Mouse (Mus musculus) heart, postnatal 36 days (tissue): ENCODE measurements around the gene Pxt1. TPM values are rescaled to one million over a fixed set of nuclear protein-coding genes. Genes with fewer than 3 reads are reported as not detected.

ENCODE experiments used
- DNase-seq, 2 experiments: peaks; one replicate each; pipeline ENCODE4 v3.0.0; 2021 to 2022
- intact Hi-C: fragments of 180-260 bp; cut with DNase I; formaldehyde crosslinking; loops from one replicate; pipeline ENCODE4 v1.15.1; 2025
- total RNA-seq, 2 experiments: library from RNA; stranded (reverse); gene quantifications; 2 replicates each; pipeline ENCODE4 v1.2.3; 2021

Gene Pxt1
- total RNA-seq, 2 experiments from 2014 or later = 0.39 TPM; not detected in 1

- intact Hi-C loops = no loop called here
- DNase-seq = no peak
Observed at GRCm38 (mm10) chr17:28948661-28949060, 5.0 kb upstream of the Pxt1 start.

- DNase-seq = no peak
- intact Hi-C loops = no loop called here
Observed at GRCm38 (mm10) chr17:28947011-28947939, 3.6 kb upstream of the Pxt1 start.

GRCm38 (mm10) chr17:28944481-28944880 is 841 bp upstream of the Pxt1 start:
- no peak for DNase-seq

GRCm38 (mm10) chr17:28942101-28942500 is 1.5 kb downstream of the Pxt1 start:
- DNase-seq = no peak
- intact Hi-C loops = no loop called here

More at GRCm38 (mm10) chr17:28944481-28944880, 841 bp upstream of the Pxt1 start:
- intact Hi-C loops = no loop called here

- no peak for DNase-seq
- intact Hi-C loops = no loop called here
Observed at GRCm38 (mm10) chr17:28940776-28941555, 2.7 kb downstream of the Pxt1 start.

- peak; percentile 25 to 61 for DNase-seq
- intact Hi-C loops = no loop called here
Observed at GRCm38 (mm10) chr17:28936622-28937345, 6.9 kb downstream of the Pxt1 start.

GRCm38 (mm10) chr17:28936133-28936532 is 7.5 kb downstream of the Pxt1 start:
- no peak for DNase-seq
- intact Hi-C loops = no loop called here

- DNase-seq = no peak
- intact Hi-C loops = loop anchor here (5.0 kb wide), 1 partner anchor 88 kb away; no protein-coding TSS in a partner anchor
Observed at GRCm38 (mm10) chr17:28934120-28934916, 9.3 kb downstream of the Pxt1 start.

GRCm38 (mm10) chr17:28932274-28932673 is 11.4 kb downstream of the Pxt1 start:
- intact Hi-C loops = loop anchor here (5.0 kb wide), 1 partner anchor 90 kb away; no protein-coding TSS in a partner anchor
- DNase-seq = no peak

- no peak for DNase-seq
- intact Hi-C loops = loop anchor here (2.0 to 5.0 kb wide), 2 partner anchors 21 to 91 kb away; no protein-coding TSS in a partner anchor
Observed at GRCm38 (mm10) chr17:28931436-28932211, 12.0 kb downstream of the Pxt1 start.

- peak; percentile 94 to 96 for DNase-seq
- intact Hi-C loops = loop anchor here (2.0 to 5.0 kb wide), 2 partner anchors 22 to 92 kb away; no protein-coding TSS in a partner anchor
Observed at GRCm38 (mm10) chr17:28930392-28931074, 13.1 kb downstream of the Pxt1 start.

GRCm38 (mm10) chr17:28929369-28929768 is 14.3 kb downstream of the Pxt1 start:
- DNase-seq = no peak
- intact Hi-C loops = no loop called here

GRCm38 (mm10) chr17:28928004-28928403 is 15.6 kb downstream of the Pxt1 start:
- intact Hi-C loops = no loop called here
- DNase-seq = no peak

- peak; percentile 64 to 72 for DNase-seq
- intact Hi-C loops = loop anchor here (1.0 to 2.0 kb wide), 3 partner anchors 21 to 236 kb away; partner anchors contain the start of genes Mapk14 and Slc26a8
Observed at GRCm38 (mm10) chr17:28926866-28927635, 16.6 kb downstream of the Pxt1 start.

GRCm38 (mm10) chr17:28926380-28926779 is 17.3 kb downstream of the Pxt1 start:
- intact Hi-C loops = loop anchor here (1.0 to 2.0 kb wide), 3 partner anchors 20 to 236 kb away; partner anchors contain the start of genes Mapk14 and Slc26a8
- peak; percentile 84 to 86 for DNase-seq

GRCm38 (mm10) chr17:28924957-28925595 is 18.6 kb downstream of the Pxt1 start:
- DNase-seq = no peak
- intact Hi-C loops = loop anchor here (1.0 kb wide), 1 partner anchor 46 kb away; no protein-coding TSS in a partner anchor

- no peak for DNase-seq
- intact Hi-C loops = no loop called here
Observed at GRCm38 (mm10) chr17:28922096-28922495, 21.5 kb downstream of the Pxt1 start.
